Mouse (Mus musculus): ENCODE measurements around the gene Fam89b.

Fam89b gene

GRCm38 (mm10) chr19:5722848-5723425 lies 6.5 kb downstream of the Fam89b start:
- TF ChIP-seq POU5F1 (IDR thresholded peaks at IDR 0.05; ENCODE audit: borderline replicate concordance, low read length) (no peak), NANOG (IDR thresholded peaks at IDR 0.05; ENCODE audit: borderline replicate concordance, low read length) (no peak), CTCF (conservative IDR thresholded peaks at IDR 0.05; ENCODE audit: low read length) (no peak)
- no peaks in the 10 kb centered on the region for H3K9me3 ChIP-seq (ENCODE audit: low read length)
- H3K4me3 ChIP-seq (replicated peaks; ENCODE audit: low read length), result no peak overlapping the region
- peaks cover 26% of the 10 kb centered on the region for H3K36me3 ChIP-seq (ENCODE audit: insufficient read depth, low read length)
- H3K4me1 ChIP-seq (replicated peaks; ENCODE audit: low read depth, low read length), result peaks cover 49% of the 10 kb centered on the region
- peaks cover 48% of the 10 kb centered on the region for H3K27me3 ChIP-seq (ENCODE audit: insufficient read depth, low read length)

GRCm38 (mm10) chr19:5721233-5721632 lies 8.2 kb downstream of the Fam89b start:
- peaks cover 45% of the 10 kb centered on the region for H3K27me3 ChIP-seq (ENCODE audit: insufficient read depth, low read length)
- H3K9me3 ChIP-seq (ENCODE audit: low read length), result no peaks in the 10 kb centered on the region
- TF ChIP-seq CTCF (conservative IDR thresholded peaks at IDR 0.05; ENCODE audit: low read length) (no peak), POU5F1 (IDR thresholded peaks at IDR 0.05; ENCODE audit: borderline replicate concordance, low read length) (no peak), NANOG (IDR thresholded peaks at IDR 0.05; ENCODE audit: borderline replicate concordance, low read length) (no peak)
- H3K36me3 ChIP-seq (ENCODE audit: insufficient read depth, low read length), result peaks cover 26% of the 10 kb centered on the region
- no peak overlapping the region for H3K4me3 ChIP-seq (replicated peaks; ENCODE audit: low read length)
- peaks cover 46% of the 10 kb centered on the region for H3K4me1 ChIP-seq (replicated peaks; ENCODE audit: low read depth, low read length)

- TF ChIP-seq POU5F1 (IDR thresholded peaks at IDR 0.05; ENCODE audit: borderline replicate concordance, low read length) (no peak), NANOG (IDR thresholded peaks at IDR 0.05; ENCODE audit: borderline replicate concordance, low read length) (no peak), CTCF (conservative IDR thresholded peaks at IDR 0.05; ENCODE audit: low read length) (no peak)
- Histone ChIP-seq H3K27me3 (ENCODE audit: insufficient read depth, low read length) (peaks cover 32% of the 10 kb centered on the region), H3K4me1 (replicated peaks; ENCODE audit: low read depth, low read length) (peaks cover 56% of the 10 kb centered on the region), H3K9me3 (ENCODE audit: low read length) (no peaks in the 10 kb centered on the region), H3K36me3 (ENCODE audit: insufficient read depth, low read length) (peaks cover 26% of the 10 kb centered on the region), H3K4me3 (replicated peaks; ENCODE audit: low read length) (no peak overlapping the region)
Measured at GRCm38 (mm10) chr19:5716955-5717354, 12.5 kb downstream of the Fam89b start.

- Histone ChIP-seq H3K9me3 (ENCODE audit: low read length) (no peaks in the 10 kb centered on the region), H3K4me3 (replicated peaks; ENCODE audit: low read length) (peak overlapping the region; percentile 77), H3K36me3 (ENCODE audit: insufficient read depth, low read length) (peaks cover 21% of the 10 kb centered on the region), H3K27me3 (ENCODE audit: insufficient read depth, low read length) (peaks cover 32% of the 10 kb centered on the region), H3K4me1 (replicated peaks; ENCODE audit: low read depth, low read length) (peaks cover 53% of the 10 kb centered on the region)
- no peak for TF ChIP-seq POU5F1 (IDR thresholded peaks at IDR 0.05; ENCODE audit: borderline replicate concordance, low read length)
- TF ChIP-seq CTCF (conservative IDR thresholded peaks at IDR 0.05; ENCODE audit: low read length), result peak; percentile 47
Measured at GRCm38 (mm10) chr19:5715793-5716688, 13.4 kb downstream of the Fam89b start.

- TF ChIP-seq CTCF (conservative IDR thresholded peaks at IDR 0.05; ENCODE audit: low read length), result no peak
- no peak for TF ChIP-seq NANOG (IDR thresholded peaks at IDR 0.05; ENCODE audit: borderline replicate concordance, low read length)
- no peak for TF ChIP-seq POU5F1 (IDR thresholded peaks at IDR 0.05; ENCODE audit: borderline replicate concordance, low read length)
Measured at GRCm38 (mm10) chr19:5713730-5714129, 15.7 kb downstream of the Fam89b start.

GRCm38 (mm10) chr19:5713255-5713654 lies 16.2 kb downstream of the Fam89b start:
- Histone ChIP-seq H3K9me3 (ENCODE audit: low read length) (no peaks in the 10 kb centered on the region), H3K36me3 (ENCODE audit: insufficient read depth, low read length) (no peaks in the 10 kb centered on the region), H3K4me3 (replicated peaks; ENCODE audit: low read length) (no peak overlapping the region), H3K27me3 (ENCODE audit: insufficient read depth, low read length) (peaks cover 26% of the 10 kb centered on the region), H3K4me1 (replicated peaks; ENCODE audit: low read depth, low read length) (peaks cover 68% of the 10 kb centered on the region)
- TF ChIP-seq POU5F1 (IDR thresholded peaks at IDR 0.05; ENCODE audit: borderline replicate concordance, low read length), result no peak
- no peak for TF ChIP-seq NANOG (IDR thresholded peaks at IDR 0.05; ENCODE audit: borderline replicate concordance, low read length)
- no peak for TF ChIP-seq CTCF (conservative IDR thresholded peaks at IDR 0.05; ENCODE audit: low read length)

More at GRCm38 (mm10) chr19:5713730-5714129, 15.7 kb downstream of the Fam89b start:
- Histone ChIP-seq H3K27me3 (ENCODE audit: insufficient read depth, low read length) (peaks cover 27% of the 10 kb centered on the region), H3K4me1 (replicated peaks; ENCODE audit: low read depth, low read length) (peaks cover 63% of the 10 kb centered on the region), H3K9me3 (ENCODE audit: low read length) (no peaks in the 10 kb centered on the region), H3K36me3 (ENCODE audit: insufficient read depth, low read length) (no peaks in the 10 kb centered on the region), H3K4me3 (replicated peaks; ENCODE audit: low read length) (no peak overlapping the region)

DNA sequence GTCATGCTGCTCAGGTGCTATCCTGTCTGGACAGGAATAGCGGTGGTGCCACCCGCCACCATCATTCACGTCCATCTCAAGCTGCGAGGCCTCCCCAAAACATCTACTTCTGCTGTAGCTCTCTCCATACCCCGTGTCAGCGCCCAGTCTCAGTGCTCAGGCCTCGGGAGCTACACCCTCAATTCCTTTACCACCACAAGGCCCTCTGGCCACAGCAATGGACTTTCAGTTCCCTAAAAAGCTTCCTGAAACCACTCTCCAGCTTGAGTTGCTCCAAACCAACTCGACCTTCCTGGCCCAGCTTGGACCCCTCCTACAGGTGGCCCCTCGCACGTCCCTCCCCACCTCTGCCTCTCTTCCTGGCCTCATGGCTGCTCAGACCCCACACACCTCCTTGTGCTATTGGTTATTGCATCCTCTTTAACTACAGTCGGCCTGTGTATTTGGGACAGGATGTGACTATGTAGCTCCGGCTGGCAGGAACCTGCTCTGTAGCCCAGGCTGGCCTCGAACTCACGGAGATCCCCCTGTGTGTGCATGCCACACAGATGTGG lies 17.5 kb downstream of the Fam89b start:
- Histone ChIP-seq H3K36me3 (ENCODE audit: insufficient read depth, low read length) (no peaks in the 10 kb centered on the region), H3K9me3 (ENCODE audit: low read length) (no peaks in the 10 kb centered on the region), H3K27me3 (ENCODE audit: insufficient read depth, low read length) (peaks cover 17% of the 10 kb centered on the region), H3K4me1 (replicated peaks; ENCODE audit: low read depth, low read length) (peaks cover 70% of the 10 kb centered on the region), H3K4me3 (replicated peaks; ENCODE audit: low read length) (no peak overlapping the region)
- TF ChIP-seq NANOG (IDR thresholded peaks at IDR 0.05; ENCODE audit: borderline replicate concordance, low read length) (no peak), CTCF (conservative IDR thresholded peaks at IDR 0.05; ENCODE audit: low read length) (no peak), POU5F1 (IDR thresholded peaks at IDR 0.05; ENCODE audit: borderline replicate concordance, low read length) (no peak)

DNA sequence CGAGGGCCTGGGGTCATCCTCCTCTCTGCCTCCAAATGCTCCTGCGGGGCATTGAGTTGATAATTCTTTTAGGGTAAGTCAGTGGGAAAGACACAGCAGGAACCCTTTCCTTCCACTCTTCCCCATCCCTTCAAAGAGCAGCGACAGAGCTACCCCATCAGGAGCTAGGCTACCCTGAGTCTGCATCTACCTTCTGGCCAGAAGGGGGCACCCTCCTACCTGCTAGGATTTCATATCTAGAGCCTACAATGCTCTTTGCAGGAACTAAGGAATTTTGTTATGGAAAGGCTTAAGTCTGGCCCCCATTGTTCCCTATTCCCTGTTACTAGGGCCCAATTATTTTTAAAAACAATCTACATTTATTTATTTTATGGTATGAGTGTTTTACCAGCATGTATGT lies 18.2 kb downstream of the Fam89b start:
- no peaks in the 10 kb centered on the region for H3K36me3 ChIP-seq (ENCODE audit: insufficient read depth, low read length)
- H3K9me3 ChIP-seq (ENCODE audit: low read length), result no peaks in the 10 kb centered on the region
- peaks cover 68% of the 10 kb centered on the region for H3K4me1 ChIP-seq (replicated peaks; ENCODE audit: low read depth, low read length)
- TF ChIP-seq CTCF (conservative IDR thresholded peaks at IDR 0.05; ENCODE audit: low read length) (peak; percentile 78), NANOG (IDR thresholded peaks at IDR 0.05; ENCODE audit: borderline replicate concordance, low read length) (no peak), POU5F1 (IDR thresholded peaks at IDR 0.05; ENCODE audit: borderline replicate concordance, low read length) (no peak)
- H3K27me3 ChIP-seq (ENCODE audit: insufficient read depth, low read length), result peaks cover 16% of the 10 kb centered on the region
- H3K4me3 ChIP-seq (replicated peaks; ENCODE audit: low read length), result no peak overlapping the region

All from E14TG2a.4 (cell line).